Mouse (Mus musculus): ENCODE data around the gene Osgin1. TPM values are rescaled to one million over a fixed set of nuclear protein-coding genes. Genes with fewer than 3 reads are reported as not detected.

Osgin1 gene
- total RNA-seq, 2 experiments from 2014 or later: 4.6 to 7.4 TPM

- intact Hi-C loops (cut with DNase I): loop anchor here (1.0 to 2.0 kb wide), 2 partner anchors 28 to 164 kb away; partner anchors contain the start of gene Taf1c
- DNase-seq: peak; percentile 78 to 86
Observed at GRCm38 (mm10) chr8:119440250-119440951, 6.5 kb downstream of the Osgin1 start.

GRCm38 (mm10) chr8:119440952-119441270, 7.0 kb downstream of the Osgin1 start:
- intact Hi-C loops (cut with DNase I): loop anchor here (1.0 to 2.0 kb wide), 2 partner anchors 29 to 164 kb away; partner anchors contain the start of gene Taf1c
- no peak for DNase-seq

- intact Hi-C loops (cut with DNase I): no loop called here
- DNase-seq: no peak
Observed at GRCm38 (mm10) chr8:119442013-119442412, 8.1 kb downstream of the Osgin1 start.

GRCm38 (mm10) chr8:119442970-119443369, 9.0 kb downstream of the Osgin1 start:
- intact Hi-C loops (cut with DNase I): no loop called here
- no peak for DNase-seq

GRCm38 (mm10) chr8:119446211-119446989, 12.5 kb downstream of the Osgin1 start, which contains the start of gene Necab2:
Gene Necab2, plus strand, starts transcription at chr8:119446719.
- peak; percentile 74 to 82 for DNase-seq
- intact Hi-C loops (cut with DNase I): loop anchor here (1.0 to 5.0 kb wide), 2 partner anchors 51 to 231 kb away; no protein-coding TSS in a partner anchor

GRCm38 (mm10) chr8:119446990-119447780, 13.3 kb downstream of the Osgin1 start:
- no peak for DNase-seq
- intact Hi-C loops (cut with DNase I): loop anchor here (1.0 to 5.0 kb wide), 2 partner anchors 50 to 230 kb away; no protein-coding TSS in a partner anchor

GRCm38 (mm10) chr8:119447781-119448170, 13.9 kb downstream of the Osgin1 start:
- intact Hi-C loops (cut with DNase I): loop anchor here (5.0 kb wide), 1 partner anchor 230 kb away; no protein-coding TSS in a partner anchor
- DNase-seq: no peak

GRCm38 (mm10) chr8:119449627-119450026, 15.7 kb downstream of the Osgin1 start:
- DNase-seq: no peak
- intact Hi-C loops (cut with DNase I): loop anchor here (5.0 kb wide), 1 partner anchor 228 kb away; no protein-coding TSS in a partner anchor

- DNase-seq: no peak
- intact Hi-C loops (cut with DNase I): no loop called here
Observed at GRCm38 (mm10) chr8:119451131-119451530, 17.2 kb downstream of the Osgin1 start.

- intact Hi-C loops (cut with DNase I): no loop called here
- no peak for DNase-seq
Observed at GRCm38 (mm10) chr8:119452919-119453318, 19.0 kb downstream of the Osgin1 start.

- no peak for DNase-seq
- intact Hi-C loops (cut with DNase I): no loop called here
Observed at GRCm38 (mm10) chr8:119456045-119456444, 22.1 kb downstream of the Osgin1 start.

- DNase-seq: peak in 1 of 2 experiments; percentile 31
- intact Hi-C loops (cut with DNase I): no loop called here
Observed at GRCm38 (mm10) chr8:119459724-119460123, 25.8 kb downstream of the Osgin1 start.

- no peak for DNase-seq
- intact Hi-C loops (cut with DNase I): no loop called here
Observed at GRCm38 (mm10) chr8:119461356-119461755, 27.4 kb downstream of the Osgin1 start.

- no peak for DNase-seq
Observed at GRCm38 (mm10) chr8:119463709-119464108, 29.8 kb downstream of the Osgin1 start.

GRCm38 (mm10) chr8:119466105-119466504, 32.2 kb downstream of the Osgin1 start:
- no peak for DNase-seq
- intact Hi-C loops (cut with DNase I): no loop called here

More at GRCm38 (mm10) chr8:119463709-119464108, 29.8 kb downstream of the Osgin1 start:
- intact Hi-C loops (cut with DNase I): no loop called here

- DNase-seq: no peak
- intact Hi-C loops (cut with DNase I): no loop called here
Observed at GRCm38 (mm10) chr8:119466794-119467193, 32.9 kb downstream of the Osgin1 start.

- intact Hi-C loops (cut with DNase I): no loop called here
- no peak for DNase-seq
Observed at GRCm38 (mm10) chr8:119468091-119468490, 34.2 kb downstream of the Osgin1 start.

- intact Hi-C loops (cut with DNase I): no loop called here
- no peak for DNase-seq
Observed at GRCm38 (mm10) chr8:119478684-119479083, 44.8 kb downstream of the Osgin1 start.

- intact Hi-C loops (cut with DNase I): no loop called here
- no peak for DNase-seq
Observed at GRCm38 (mm10) chr8:119484145-119484896, 50.4 kb downstream of the Osgin1 start.

- DNase-seq: no peak
- intact Hi-C loops (cut with DNase I): no loop called here
Observed at GRCm38 (mm10) chr8:119487093-119487492, 53.2 kb downstream of the Osgin1 start.
